Mouse (Mus musculus): Measurements from ENCODE around the gene Snupn. TPM values are rescaled to one million over a fixed set of nuclear protein-coding genes. Genes with fewer than 3 reads are reported as not detected.

The Snupn gene
- polyA plus RNA-seq (2012; fragmentation: generic; extraction: Trizol), result 1 to 10 TPM; 1.8 to 7.1 TPM

DNA sequence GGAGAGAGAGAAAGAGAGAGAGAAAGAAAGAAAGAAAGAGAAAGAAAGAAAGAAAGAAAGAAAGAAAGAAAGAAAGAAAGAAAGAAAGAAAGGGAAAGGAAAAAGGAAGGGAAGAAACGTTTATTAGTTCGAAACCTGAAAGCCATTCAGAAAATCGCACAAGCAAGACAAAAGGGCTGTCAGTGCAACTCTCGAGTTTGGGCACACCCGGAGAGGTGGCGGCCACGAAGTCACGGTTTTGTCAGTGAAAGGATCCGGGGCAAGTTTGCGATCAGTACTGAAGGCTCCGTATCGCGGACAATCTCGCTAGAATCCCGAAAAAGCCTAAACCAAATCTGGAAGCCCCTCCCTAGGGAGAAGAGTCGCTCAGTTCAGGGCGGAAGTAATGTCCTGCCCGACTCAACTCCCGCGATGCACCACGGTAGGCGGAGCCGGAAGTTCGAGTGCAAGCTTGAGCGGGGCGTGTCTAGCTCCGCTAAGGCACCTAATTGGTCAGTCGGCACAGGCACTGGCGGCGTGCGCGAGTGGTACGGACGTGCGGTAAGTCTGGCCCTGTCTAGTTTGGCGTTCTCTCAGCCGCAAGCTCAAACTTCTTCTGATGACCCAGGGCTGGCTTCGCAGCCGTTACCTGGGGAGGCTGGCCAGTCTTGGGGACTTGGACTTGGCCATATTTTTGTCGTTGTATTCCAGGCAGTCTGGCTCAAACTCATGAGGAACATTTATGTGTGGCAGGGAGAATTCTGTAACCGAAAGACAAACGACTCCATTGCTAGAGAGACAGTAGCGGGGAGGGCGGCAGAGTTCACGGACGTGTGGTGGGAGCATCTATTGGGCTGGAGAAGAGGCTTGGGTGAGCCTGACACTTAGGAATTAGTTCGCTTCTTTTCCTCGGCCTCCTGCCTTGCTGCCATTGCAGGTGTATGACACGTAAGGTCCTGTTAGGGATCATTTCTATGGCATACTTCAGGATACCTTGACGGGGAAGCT is at the start of gene Snupn:
Gene Snupn, plus strand, starts transcription at position 465 of the 987 bp plus-strand sequence.

GRCm38 (mm10) chr9:56928041-56928811 is 22.5 kb upstream of the Snupn start, which contains the start of gene Snx33:
Snx33 (minus strand) TSS chr9:56928371.

GRCm38 (mm10) chr9:56937223-56938160 is 13.2 kb upstream of the Snupn start, which contains the start of gene Imp3:
Imp3 (plus strand) TSS chr9:56937475.

DNA sequence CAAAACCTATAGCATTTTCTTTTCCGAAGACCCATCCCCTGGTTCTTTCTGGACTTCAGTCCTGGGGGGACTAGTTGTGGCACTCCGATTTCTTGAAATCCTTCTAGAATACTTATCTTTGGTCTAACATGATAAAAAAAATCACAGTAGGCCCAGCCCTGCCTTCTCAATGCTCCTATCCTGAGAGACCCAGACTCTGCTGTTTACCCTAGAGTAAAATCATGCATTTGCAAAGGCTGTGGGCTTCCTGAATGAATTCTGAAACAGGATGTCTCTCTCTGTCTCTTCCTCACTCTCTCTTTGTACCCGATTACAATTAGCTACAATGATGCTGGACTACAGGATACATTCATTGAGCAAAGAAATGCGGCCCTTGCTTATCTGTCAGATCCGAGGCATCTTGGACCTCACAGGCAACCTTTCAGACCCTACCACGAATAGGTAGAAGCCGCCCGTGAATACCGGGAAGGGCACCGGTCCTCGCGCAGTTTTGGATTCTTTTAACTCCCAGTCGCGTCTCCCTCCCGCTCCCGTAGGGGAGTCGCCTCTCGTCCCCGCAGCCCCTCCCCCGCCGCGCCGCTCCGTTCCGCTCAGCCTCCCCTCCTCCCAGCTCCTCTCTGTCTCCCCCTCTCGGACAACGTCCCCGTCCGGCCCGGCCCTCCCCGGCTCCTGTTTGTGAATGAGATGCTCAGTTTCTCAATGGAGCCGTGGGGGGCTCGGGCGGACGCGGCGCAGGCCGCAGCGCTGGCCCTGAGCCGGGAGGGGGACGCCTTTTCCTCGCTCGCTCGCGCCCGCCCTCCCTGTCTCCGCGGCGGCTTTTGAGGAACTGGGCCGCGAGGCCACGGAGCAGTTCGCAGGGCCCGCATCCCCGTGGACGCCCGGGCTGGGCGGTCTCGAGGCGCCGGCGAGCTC is 43.9 kb downstream of the Snupn start, which contains the start of gene Ptpn9:
Gene Ptpn9, plus strand, starts transcription at position 638 of the 912 bp plus-strand sequence.

Other genes with a start within 250 kb of the Snupn start
- gene Lingo1, start 154.4 kb upstream of the Snupn start, polyA plus RNA-seq (2012; fragmentation: generic; extraction: Trizol), result 1 to 10 TPM in 1 of 2 experiments, under 1 TPM in 1; 0.11 to 1.1 TPM
- gene Odf3l1, start 86.2 kb upstream of the Snupn start, polyA plus RNA-seq (2012; fragmentation: generic; extraction: Trizol), result under 1 TPM; 0.11 to 0.30 TPM
- gene Cspg4, start 85.8 kb upstream of the Snupn start, polyA plus RNA-seq (2012; fragmentation: generic; extraction: Trizol), result 10 to 100 TPM; 35.5 to 66.8 TPM
- gene Snx33, start 22.5 kb upstream of the Snupn start, polyA plus RNA-seq (2012; fragmentation: generic; extraction: Trizol), result 10 to 100 TPM in 1 of 2 experiments, 1 to 10 TPM in 1; 3.1 to 16.5 TPM
- gene Imp3, start 13.4 kb upstream of the Snupn start, polyA plus RNA-seq (2012; fragmentation: generic; extraction: Trizol), result 100 to 1,000 TPM; 122 to 125 TPM
- gene Ptpn9, start 44.0 kb downstream of the Snupn start, polyA plus RNA-seq (2012; fragmentation: generic; extraction: Trizol), result 10 to 100 TPM in 1 of 2 experiments, 1 to 10 TPM in 1; 3.8 to 18.0 TPM
- gene Sin3a, start 121.2 kb downstream of the Snupn start, polyA plus RNA-seq (2012; fragmentation: generic; extraction: Trizol), result 10 to 100 TPM in 1 of 2 experiments, 1 to 10 TPM in 1; 1.8 to 15.3 TPM
- gene Man2c1, start 179.8 kb downstream of the Snupn start, polyA plus RNA-seq (2012; fragmentation: generic; extraction: Trizol), result 10 to 100 TPM; 38.0 to 60.2 TPM
- 1 to 10 TPM; 2.2 to 6.4 TPM for gene Neil1, start 197.4 kb downstream of the Snupn start, polyA plus RNA-seq (2012; fragmentation: generic; extraction: Trizol)
- gene Commd4, start 207.5 kb downstream of the Snupn start, polyA plus RNA-seq (2012; fragmentation: generic; extraction: Trizol), result 100 to 1,000 TPM in 1 of 2 experiments, 10 to 100 TPM in 1; 94.2 to 109 TPM

Data from C3H10T1/2 (cell line).